Mouse (Mus musculus) G1E (cell line): ENCODE data around the gene Cdh22. TPM values are rescaled to one million over a fixed set of nuclear protein-coding genes. Genes with fewer than 3 reads are reported as not detected.

Experiments used
- ATAC-seq: 2 replicates; pipeline ENCODE4 v1.8.0; 2016; ENCODE audit warnings: mild to moderate bottlenecking; ENCODE audit not compliant: insufficient number of reproducible peaks, poor library complexity, low FRiP score, severe bottlenecking; ENCODE audit errors: extremely low read depth
- DNase-seq: peaks from one replicate; pipeline ENCODE4 v3.0.0; 2012; ENCODE audit warnings: low spot score
- H3K27me3 ChIP-seq: 2 replicates; pipeline ENCODE4 v1.6.1; 2012; ENCODE audit warnings: mild to moderate bottlenecking, low read length, inconsistent platforms; ENCODE audit not compliant: insufficient read depth
- H3K36me3 ChIP-seq: replicated peaks from 2 replicates; pipeline ENCODE3; 2012; ENCODE audit warnings: mild to moderate bottlenecking, inconsistent platforms
- H3K4me1 ChIP-seq: 2 replicates; pipeline ENCODE4 v1.6.1; 2012; ENCODE audit warnings: low read depth, low read length, inconsistent platforms, mixed read lengths; ENCODE audit not compliant: insufficient read depth
- H3K4me3 ChIP-seq: 2 replicates; pipeline ENCODE4 v1.5.1; 2012; ENCODE audit warnings: low read depth, mild to moderate bottlenecking, inconsistent platforms, low read length, moderate library complexity, mixed read lengths
- H3K9me3 ChIP-seq: replicated peaks from 2 replicates; pipeline ENCODE4 v1.6.1; 2012; ENCODE audit warnings: inconsistent platforms
- CTCF ChIP-seq: IDR thresholded peaks from 2 replicates; pipeline ENCODE4 v1.5.1; 2012; ENCODE audit warnings: low read depth, low read length, inconsistent platforms, mixed read lengths
- GATA1 ChIP-seq: IDR thresholded peaks from 2 replicates; pipeline ENCODE4 v1.6.1; 2012; ENCODE audit warnings: borderline replicate concordance, low read length, inconsistent platforms, mixed read lengths
- GATA2 ChIP-seq: IDR thresholded peaks from 2 replicates; pipeline ENCODE4 v1.6.1; 2012; ENCODE audit warnings: low read depth, low read length, inconsistent platforms, borderline replicate concordance
- POLR2AphosphoS5 ChIP-seq: IDR thresholded peaks from 2 replicates; pipeline ENCODE4 v1.6.1; 2012; ENCODE audit warnings: low read depth, low read length, inconsistent platforms; ENCODE audit not compliant: insufficient replicate concordance
- TAL1 ChIP-seq: conservative IDR thresholded peaks from 2 replicates; pipeline ENCODE4 v1.6.1; 2012; ENCODE audit warnings: low read depth, low read length, inconsistent platforms, mixed read lengths
- polyA plus RNA-seq: library from polyadenylated mRNA; stranded (reverse); fragments of >175 nt; gene quantifications from 2 replicates; pipeline ENCODE4 v1.2.3, GENCODE M21; 2012
- total RNA-seq, 2 experiments: library from RNA; stranded (forward) in 1 of 2; stranded (reverse) in 1 of 2; fragments of 200-1000 nt in 1 of 2; fragments of >200 nt in 1 of 2; fragmentation: Nextera tagmentation in 1 of 2; gene quantifications; 2 replicates each; pipeline ENCODE4 v1.2.3; 2014 to 2017

Cdh22 gene
- total and polyA plus RNA-seq, 3 experiments, result 0.05 TPM; not detected in 2

DNA sequence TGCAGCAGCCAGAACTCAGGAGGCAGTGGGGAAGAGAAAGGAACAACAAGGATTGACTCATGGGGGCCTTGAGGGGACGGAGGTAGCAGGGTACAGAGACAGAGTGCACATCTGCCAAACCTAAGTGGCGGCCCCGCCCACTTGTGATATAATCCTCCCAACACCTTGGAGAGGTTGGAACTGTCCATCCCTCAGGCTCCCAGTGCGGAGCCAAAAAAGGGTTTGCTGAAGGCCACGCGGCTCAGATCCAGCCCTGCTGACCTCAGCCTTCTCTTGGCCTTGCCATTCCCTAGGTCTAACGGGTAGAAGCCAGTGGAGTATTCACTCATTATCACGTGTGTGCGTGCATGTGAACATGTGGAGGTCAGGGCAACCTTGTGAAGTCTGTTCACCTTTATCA is 154.0 kb downstream of the Cdh22 start:
- Histone ChIP-seq H3K4me3 (no peak overlapping the region), H3K27me3 (no peaks in the 10 kb centered on the region), H3K36me3 (no peaks in the 10 kb centered on the region), H3K4me1 (no peaks in the 10 kb centered on the region), H3K9me3 (no peaks in the 10 kb centered on the region)
- no peak for ATAC-seq
- no peak for DNase-seq
- TF ChIP-seq CTCF (no peak), GATA1 (no peak), GATA2 (no peak), POLR2AphosphoS5 (no peak), TAL1 (no peak)

DNA sequence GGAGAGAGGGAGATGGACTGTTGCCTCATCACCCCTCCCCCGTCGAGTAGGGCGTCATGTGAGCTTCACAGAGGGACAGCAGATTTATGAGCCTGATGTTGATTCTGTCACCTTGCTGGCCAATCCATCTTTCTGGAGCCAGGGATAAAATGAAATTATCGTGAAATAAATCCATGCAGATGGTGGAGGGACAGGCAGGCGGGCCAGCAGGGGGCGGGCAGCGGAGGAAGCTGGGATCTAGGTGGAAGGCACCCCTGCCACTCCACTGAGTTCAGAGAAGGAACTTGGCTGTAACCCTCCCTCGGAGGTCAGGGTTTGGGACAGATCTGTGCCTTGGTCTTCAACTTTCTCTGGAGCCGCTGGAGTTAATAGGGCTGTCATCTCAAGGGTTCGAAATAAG is 156.0 kb downstream of the Cdh22 start:
- H3K36me3 ChIP-seq, result no peaks in the 10 kb centered on the region
- no peaks in the 10 kb centered on the region for H3K27me3 ChIP-seq
- no peak for TF ChIP-seq POLR2AphosphoS5
- TF ChIP-seq CTCF, result no peak
- no peak for TF ChIP-seq GATA1
- no peak for TF ChIP-seq GATA2
- no peak for TF ChIP-seq TAL1

GRCm38 (mm10) chr2:165078045-165078444 is 156.6 kb downstream of the Cdh22 start:
- Histone ChIP-seq H3K9me3 (no peaks in the 10 kb centered on the region), H3K4me1 (no peaks in the 10 kb centered on the region), H3K4me3 (no peak overlapping the region), H3K27me3 (peaks cover 2% of the 10 kb centered on the region; the same call in 1 of the 2 replicates), H3K36me3 (no peaks in the 10 kb centered on the region)
- ATAC-seq (no peak), DNase-seq (no peak)
- no peak for TF ChIP-seq POLR2AphosphoS5
- no peak for TF ChIP-seq TAL1
- no peak for TF ChIP-seq GATA1
- TF ChIP-seq GATA2, result no peak
- TF ChIP-seq CTCF, result no peak

More for the DNA sequence above, 156.0 kb downstream of the Cdh22 start:
- DNase-seq, result no peak
- Histone ChIP-seq H3K4me3 (no peak overlapping the region), H3K4me1 (no peaks in the 10 kb centered on the region), H3K9me3 (no peaks in the 10 kb centered on the region)
- ATAC-seq, result no peak

- H3K36me3 ChIP-seq, result no peaks in the 10 kb centered on the region
- H3K27me3 ChIP-seq, result peaks cover 3% of the 10 kb centered on the region; the same call in 1 of the 2 replicates
- no peak overlapping the region for H3K4me3 ChIP-seq
- ATAC-seq (no peak), DNase-seq (no peak)
- no peaks in the 10 kb centered on the region for H3K4me1 ChIP-seq
- TF ChIP-seq CTCF, result no peak
- no peak for TF ChIP-seq GATA1
- TF ChIP-seq POLR2AphosphoS5, result no peak
- TF ChIP-seq GATA2, result no peak
- TF ChIP-seq TAL1, result no peak
- no peaks in the 10 kb centered on the region for H3K9me3 ChIP-seq
Measured at GRCm38 (mm10) chr2:165077055-165077454, 157.6 kb downstream of the Cdh22 start.

- H3K4me3 ChIP-seq, result no peak overlapping the region
- TF ChIP-seq TAL1 (no peak), CTCF (peak; percentile 88)
- ATAC-seq, result peak; percentile 65
- H3K27me3 ChIP-seq, result peaks cover 6% of the 10 kb centered on the region; the same call in 1 of the 2 replicates
- H3K9me3 ChIP-seq, result no peaks in the 10 kb centered on the region
- peak; percentile 73 for DNase-seq
- no peaks in the 10 kb centered on the region for H3K36me3 ChIP-seq
- H3K4me1 ChIP-seq, result no peaks in the 10 kb centered on the region
Measured at GRCm38 (mm10) chr2:165074937-165075336, 159.7 kb downstream of the Cdh22 start.

- no peak for DNase-seq
- peaks cover 6% of the 10 kb centered on the region; the same call in 1 of the 2 replicates for H3K27me3 ChIP-seq
- no peak for TF ChIP-seq GATA1
- TF ChIP-seq TAL1, result no peak
- TF ChIP-seq GATA2, result no peak
- no peak for TF ChIP-seq CTCF
- no peak for TF ChIP-seq POLR2AphosphoS5
- ATAC-seq, result no peak
- no peaks in the 10 kb centered on the region for H3K4me1 ChIP-seq
- H3K9me3 ChIP-seq, result no peaks in the 10 kb centered on the region
- no peak overlapping the region for H3K4me3 ChIP-seq
- no peaks in the 10 kb centered on the region for H3K36me3 ChIP-seq
Measured at GRCm38 (mm10) chr2:165074081-165074884, 160.4 kb downstream of the Cdh22 start.
